Mouse (Mus musculus) midbrain, postnatal 0 days (tissue): ENCODE results near the gene Hs2st1. TPM values are rescaled to one million over a fixed set of nuclear protein-coding genes. Genes with fewer than 3 reads are reported as not detected.

Experiments
- ATAC-seq: fragments of 200-750 bp; cut with Nextera tagmentation; 2 replicates; pipeline ENCODE4 v1.8.0; 2017; ENCODE audit warnings: moderate number of reproducible peaks, mild to moderate bottlenecking, moderate TSS enrichment, moderate library complexity; ENCODE audit not compliant: low FRiP score
- DNase-seq: peaks from one replicate; pipeline ENCODE4 v3.0.0-alpha.2; 2015; ENCODE audit warnings: low spot score
- H3K27ac ChIP-seq: fragments of 300-500 bp; sonication (generic); 2 replicates; pipeline ENCODE4 v1.5.1; 2014; ENCODE audit warnings: low read depth, mild to moderate bottlenecking, low read length, mixed read lengths
- H3K27me3 ChIP-seq: fragments of 300-500 bp; sonication (generic); 2 replicates; pipeline ENCODE4 v1.6.1; 2014; ENCODE audit warnings: low read length, control low read depth, mixed read lengths; ENCODE audit not compliant: insufficient read depth
- H3K36me3 ChIP-seq: fragments of 300-500 bp; sonication (generic); 2 replicates; pipeline ENCODE4 v1.6.1; 2014; ENCODE audit warnings: low read length, control low read depth, mixed read lengths; ENCODE audit not compliant: insufficient read depth
- H3K4me1 ChIP-seq: fragments of 300-500 bp; sonication (generic); 2 replicates; pipeline ENCODE4 v1.6.1; 2014; ENCODE audit warnings: mild to moderate bottlenecking, control low read depth, antibody characterized with exemption, low read length, mixed read lengths; ENCODE audit not compliant: insufficient read depth
- H3K4me2 ChIP-seq: fragments of 300-500 bp; sonication (generic); 2 replicates; pipeline ENCODE4 v1.6.1; 2014; ENCODE audit warnings: low read depth, mild to moderate bottlenecking, low read length, mixed read lengths; ENCODE audit not compliant: poor library complexity, severe bottlenecking
- H3K4me3 ChIP-seq: fragments of 300-500 bp; sonication (generic); 2 replicates; pipeline ENCODE4 v1.5.1; 2014; ENCODE audit warnings: low read depth, mild to moderate bottlenecking, low read length, moderate library complexity
- H3K9ac ChIP-seq: fragments of 300-500 bp; sonication (generic); replicated peaks from 2 replicates; pipeline ENCODE4 v1.6.1; 2014; ENCODE audit warnings: mild to moderate bottlenecking, low read length, moderate library complexity, mixed read lengths; ENCODE audit not compliant: poor library complexity, severe bottlenecking
- H3K9me3 ChIP-seq: fragments of 300-500 bp; sonication (generic); 2 replicates; pipeline ENCODE4 v1.6.1; 2016; ENCODE audit warnings: low read length, control low read depth
- CTCF ChIP-seq: IDR thresholded peaks from 2 replicates; pipeline ENCODE4 v1.5.1; 2016; ENCODE audit warnings: antibody characterized with exemption, mild to moderate bottlenecking
- WGBS: fragments of 180-500 bp; shearing (Covaris S2); extraction: QIAGEN DNeasy Blood & Tissue Kit; methylation state at CpG from one replicate; pipeline ENCODE4 v1.1.7; 2014; 5-methylcytosine and 5-hydroxymethylcytosine counted together
- polyA plus RNA-seq: library from polyadenylated mRNA; unstranded; fragments of >200 nt; fragmentation: Nextera tagmentation; extraction: Ambion mirVana; gene quantifications from 2 replicates; pipeline ENCODE4 v1.2.1, GENCODE M21; 2015
- total RNA-seq: library from RNA; depleted of rRNA; stranded (reverse); fragments of >200 nt; gene quantifications from 2 replicates; pipeline ENCODE4 v1.2.3, GENCODE M21; 2014

Hs2st1 gene
- total and polyA plus RNA-seq, 2 experiments from 2014 or later: 13.4 to 48.5 TPM

- Histone ChIP-seq H3K4me2 (no peak overlapping the region), H3K9me3 (no peaks in the 10 kb centered on the region), H3K36me3 (peaks cover 12% of the 10 kb centered on the region), H3K9ac (no peak overlapping the region), H3K4me3 (no peak overlapping the region), H3K4me1 (no peaks in the 10 kb centered on the region), H3K27ac (no peak overlapping the region), H3K27me3 (no peaks in the 10 kb centered on the region)
- 92% methylated on average over 10 of the region's 10 CpGs for WGBS
- TF ChIP-seq CTCF: no peak
- ATAC-seq: no peak
- no peak for DNase-seq
Observed at GRCm38 (mm10) chr3:144577366-144578340, 7.7 kb upstream of the Hs2st1 start.

DNA sequence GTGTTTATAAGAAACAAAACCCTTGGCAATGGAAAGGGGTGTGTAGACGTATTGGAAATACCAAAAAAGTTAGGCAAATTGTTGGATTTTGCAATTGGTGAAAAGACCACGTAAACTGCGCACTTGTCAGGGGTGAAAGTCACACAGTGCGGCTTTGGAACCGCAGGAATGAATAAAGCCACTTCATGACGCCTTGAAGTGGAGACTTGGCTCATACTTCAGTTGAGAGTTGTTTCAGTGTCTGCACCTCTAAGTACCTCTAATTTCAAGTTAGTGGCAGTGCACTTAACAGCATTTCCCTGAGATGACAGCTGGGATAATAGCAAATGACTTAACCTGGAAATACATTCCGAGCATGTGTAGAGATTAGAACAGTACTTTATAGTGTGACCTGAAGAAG lies 4.3 kb upstream of the Hs2st1 start:
- Histone ChIP-seq H3K27ac (no peak overlapping the region), H3K4me1 (peaks cover 6% of the 10 kb centered on the region; the same call in 1 of the 2 replicates), H3K36me3 (peaks cover 6% of the 10 kb centered on the region), H3K9ac (no peak overlapping the region), H3K4me2 (no peak overlapping the region), H3K9me3 (no peaks in the 10 kb centered on the region), H3K4me3 (no peak overlapping the region), H3K27me3 (no peaks in the 10 kb centered on the region)
- WGBS: 92% methylated on average over 7 of the region's 7 CpGs
- TF ChIP-seq CTCF: no peak
- DNase-seq: no peak
- ATAC-seq: no peak

DNA sequence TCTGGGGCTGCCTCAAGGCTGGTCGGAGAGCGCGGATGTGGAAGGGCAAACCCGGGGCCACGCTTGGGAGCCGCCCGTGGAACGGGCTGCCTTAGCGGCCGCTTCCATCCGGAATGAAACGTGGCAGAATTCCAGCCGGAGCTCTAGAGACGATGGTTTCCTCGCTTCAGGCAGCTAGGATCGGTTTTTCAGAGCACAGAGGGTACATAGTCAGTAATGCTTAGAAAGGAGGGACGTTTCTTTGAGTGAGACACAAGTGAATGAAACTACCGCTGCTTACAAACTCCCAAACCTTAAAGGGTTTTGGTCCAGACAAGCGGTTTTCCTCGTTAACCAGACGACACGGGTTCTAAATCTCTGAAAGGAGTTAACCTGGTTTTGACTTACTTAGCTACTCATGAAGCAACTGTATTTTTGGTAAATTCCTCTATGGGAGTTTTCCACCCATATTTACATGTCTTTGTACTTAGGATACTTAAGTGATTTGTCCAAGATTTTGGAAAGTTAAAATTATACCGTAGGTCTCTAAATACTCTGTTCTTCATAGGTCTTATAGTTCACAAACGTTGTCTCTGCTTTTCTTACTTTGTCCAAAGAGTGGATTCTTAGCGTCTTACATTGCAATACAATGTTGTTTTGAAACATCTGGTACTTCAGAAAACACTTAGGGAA lies 971 bp upstream of the Hs2st1 start:
- peaks cover 10% of the 10 kb centered on the region; the same call in 1 of the 2 replicates for H3K4me1 ChIP-seq
- peak overlapping the region; percentile 96 for H3K9ac ChIP-seq
- peak overlapping the region; percentile 90 for H3K4me3 ChIP-seq
- no peaks in the 10 kb centered on the region for H3K27me3 ChIP-seq
- H3K36me3 ChIP-seq: 0 out of 2 replicates have a peak, but pooled peaks cover 3% of the 10 kb centered on the region
- DNase-seq (peak; percentile 81), ATAC-seq (no peak; the same call in 1 of the 2 replicates)
- peak overlapping the region; percentile 57 for H3K4me2 ChIP-seq
- H3K27ac ChIP-seq: peak overlapping the region; percentile 98
- H3K9me3 ChIP-seq: no peaks in the 10 kb centered on the region
- TF ChIP-seq CTCF: no peak
- WGBS: under 1% methylated on average over 25 of the region's 25 CpGs

- ATAC-seq: peak; percentile 31
- under 1% methylated on average over 28 of the region's 47 CpGs for WGBS
- peak overlapping the region; percentile 92 for H3K27ac ChIP-seq
Observed at GRCm38 (mm10) chr3:144569401-144569971, 495 bp downstream of the Hs2st1 start.

DNA sequence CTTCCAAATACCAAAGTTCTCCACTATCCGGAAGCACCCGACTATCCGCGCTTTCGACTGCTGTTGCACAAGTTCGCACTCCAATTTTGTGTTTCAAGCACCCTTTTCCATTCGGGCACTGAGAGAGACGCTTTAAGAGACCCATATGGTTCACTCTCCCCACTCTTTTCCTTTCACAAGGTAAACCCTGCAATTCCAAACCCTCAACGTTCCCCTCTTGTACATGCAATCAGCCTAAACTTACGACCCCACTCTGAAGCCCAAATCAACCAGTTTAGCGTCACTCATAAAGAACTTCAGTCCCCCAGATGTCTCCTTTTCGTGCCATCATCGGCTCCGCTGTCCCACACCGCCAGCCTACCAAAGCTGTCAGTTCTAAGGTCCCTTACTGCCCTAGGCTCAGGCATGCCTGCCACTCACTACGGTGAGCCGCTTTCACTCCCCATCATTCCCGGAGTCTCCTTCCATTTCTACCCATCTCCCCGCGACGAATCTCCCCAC lies 1.1 kb downstream of the Hs2st1 start:
- ATAC-seq (no peak), DNase-seq (no peak)
- WGBS: under 1% methylated on average over 21 of the region's 21 CpGs
- Histone ChIP-seq H3K9ac (peak overlapping the region; percentile 87), H3K27ac (peak overlapping the region; percentile 92; the same call in 1 of the 2 replicates), H3K4me2 (peak overlapping the region; percentile 79), H3K4me1 (peaks cover 10% of the 10 kb centered on the region; the same call in 1 of the 2 replicates), H3K36me3 (0 out of 2 replicates have a peak, but pooled peaks cover 2% of the 10 kb centered on the region), H3K4me3 (peak overlapping the region; percentile 85), H3K27me3 (no peaks in the 10 kb centered on the region), H3K9me3 (no peaks in the 10 kb centered on the region)
- TF ChIP-seq CTCF: no peak

More at GRCm38 (mm10) chr3:144569401-144569971, 495 bp downstream of the Hs2st1 start:
- Histone ChIP-seq H3K27me3 (no peaks in the 10 kb centered on the region), H3K4me2 (peak overlapping the region; percentile 79), H3K4me1 (peaks cover 10% of the 10 kb centered on the region; the same call in 1 of the 2 replicates), H3K9me3 (no peaks in the 10 kb centered on the region), H3K36me3 (0 out of 2 replicates have a peak, but pooled peaks cover 3% of the 10 kb centered on the region), H3K4me3 (peak overlapping the region; percentile 85), H3K9ac (peak overlapping the region; percentile 87)
- DNase-seq: peak; percentile 26
- no peak for TF ChIP-seq CTCF
